Mouse (Mus musculus) kidney, adult 2 months (tissue): Measurements from ENCODE around the gene Rpia.

Experiments used
- CTCF ChIP-seq: fragments of 200-500 bp; conservative IDR thresholded peaks from 2 replicates; pipeline ENCODE4 v1.5.1; 2011; ENCODE audit warnings: low read depth, mild to moderate bottlenecking, control low read depth, low read length, moderate library complexity, mixed read lengths; ENCODE audit not compliant: insufficient read depth, insufficient read length
- POLR2A ChIP-seq: fragments of 200-500 bp; IDR thresholded peaks from one replicate; pipeline ENCODE4 v1.6.1; 2011; ENCODE audit warnings: low read depth, low read length, control low read depth

DNA sequence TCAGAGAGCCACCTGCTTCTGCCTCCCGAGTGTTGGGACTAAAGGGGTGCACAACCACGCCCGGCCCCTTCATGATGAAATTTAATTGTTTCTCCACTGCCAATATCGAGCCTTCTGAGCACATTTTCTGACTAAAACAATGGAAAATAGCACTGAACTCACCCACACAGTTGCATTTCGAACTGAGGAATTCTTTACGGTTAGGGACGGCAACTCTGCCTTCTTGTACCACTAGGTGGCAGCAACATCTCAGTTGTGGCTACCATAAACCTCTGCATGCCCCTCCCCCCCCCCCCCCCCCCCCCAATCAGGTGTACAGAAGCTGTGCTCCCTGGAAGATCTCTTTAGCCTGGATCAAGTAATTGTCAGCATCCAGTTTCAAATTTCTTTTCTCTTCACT is 13.2 kb upstream of the Rpia start:
- TF ChIP-seq POLR2A (no peak), CTCF (peak; percentile 66)
